In genomic region chr16:78221781-78222180, GRCm38 (mm10) we compare ENCODE assay signal across 17 mouse cellular contexts.
"Had no signal": no experiment of that assay in that cellular context is flagged by ENCODE, and none has a peak within 500 bp of the region (broad histone marks: within the 10 kb centered on the region; RNA-seq: fewer than 3 reads in every experiment).

No protein-coding gene starts in this region.

- DNase-seq: kidney, adult 11 months; kidney, adult 8-10 months; kidney, postnatal 10 days; kidney, postnatal 36 days; left cerebral cortex, postnatal 4 days; liver, postnatal 0 days; lung, embryonic 14.5 days; thymus, postnatal 25 days had no signal

- H3K36me3 ChIP-seq: kidney, embryonic 15.5 days; limb, embryonic 12.5 days; limb, embryonic 15.5 days; midbrain, embryonic 12.5 days had no signal

- ATAC-seq: liver, postnatal 0 days; lung, postnatal 0 days had no signal

- H3K9ac ChIP-seq: kidney, embryonic 15.5 days; limb, embryonic 12.5 days; limb, embryonic 15.5 days; liver, embryonic 14.5 days; liver, postnatal 0 days; lung, embryonic 14.5 days; midbrain, embryonic 12.5 days had no signal

- H3K4me3 ChIP-seq: kidney, embryonic 15.5 days; limb, embryonic 12.5 days; limb, embryonic 15.5 days; megakaryocyte, embryonic 14.5 days; midbrain, embryonic 12.5 days had no signal

- H3K27me3 ChIP-seq: kidney, embryonic 15.5 days; limb, embryonic 12.5 days; limb, embryonic 15.5 days; megakaryocyte, embryonic 14.5 days; midbrain, embryonic 12.5 days had no signal

- H3K9me3 ChIP-seq: kidney, embryonic 15.5 days; limb, embryonic 12.5 days; limb, embryonic 15.5 days; midbrain, embryonic 12.5 days had no signal

- H3K4me2 ChIP-seq: kidney, embryonic 15.5 days; limb, embryonic 12.5 days; limb, embryonic 15.5 days; liver, embryonic 11.5 days; lung, embryonic 14.5 days; midbrain, embryonic 12.5 days had no signal

- H3K27ac ChIP-seq: kidney, embryonic 15.5 days; limb, embryonic 12.5 days; limb, embryonic 15.5 days; liver, embryonic 14.5 days; macrophage; midbrain, embryonic 12.5 days had no signal
